Mouse (Mus musculus) B cell, adult 67 days (primary cell): ENCODE data around the gene Ebi3. TPM values are rescaled to one million over a fixed set of nuclear protein-coding genes. Genes with fewer than 3 reads are reported as not detected.

Experiments
- total RNA-seq, 2 experiments: library from RNA; stranded (reverse); gene quantifications; 4 replicates each; pipeline ENCODE4 v1.2.4; 2023

Gene Ebi3
- 10 to 100 TPM; 14.8 to 16.0 TPM for total RNA-seq

GRCm38 (mm10) chr17:55952447-55953027 lies at the start of gene Ebi3:
Gene Ebi3 (plus strand): TSS chr17:55952640.

GRCm38 (mm10) chr17:55949400-55949799 lies 3.0 kb upstream of the Ebi3 start, which contains the start of gene Zfp119b:
Gene Zfp119b (minus strand): TSS chr17:55949500.

GRCm38 (mm10) chr17:55958918-55959728 lies 6.7 kb downstream of the Ebi3 start, which contains the start of gene Yju2:
Gene Yju2 (plus strand): TSS chr17:55959099.

GRCm38 (mm10) chr17:55969966-55970891 lies 17.8 kb downstream of the Ebi3 start, which contains the start of gene Shd:
Gene Shd (plus strand): TSS chr17:55970467.

GRCm38 (mm10) chr17:55986030-55986961 lies 33.9 kb downstream of the Ebi3 start, which contains the start of gene Fsd1:
Gene Fsd1 (plus strand): TSS chr17:55986509.

GRCm38 (mm10) chr17:56005415-56006061 lies 53.1 kb downstream of the Ebi3 start, which contains the start of the genes Stap2 and Mpnd:
Gene Stap2 (minus strand): TSS chr17:56005584.
Gene Mpnd (plus strand): TSS chr17:56005711.

Other genes starting within 250 kb of the Ebi3 start
- gene Pot1b, start 240.0 kb upstream of the Ebi3 start, total RNA-seq: 10 to 100 TPM; 37.8 to 38.2 TPM
- gene Adgre4, start 202.7 kb upstream of the Ebi3 start, total RNA-seq: 1 to 10 TPM in 1 of 2 experiments, under 1 TPM in 1; 0.47 to 1.6 TPM
- 10 to 100 TPM; 10.6 to 15.7 TPM for gene Zfp119a, start 73.7 kb upstream of the Ebi3 start, total RNA-seq
- 10 to 100 TPM; 22.5 to 26.0 TPM for gene Zfp959, start 60.5 kb upstream of the Ebi3 start, total RNA-seq
- 1 to 10 TPM; 5.8 to 7.4 TPM for gene Zfp119b, start 3.1 kb upstream of the Ebi3 start, total RNA-seq
- gene Yju2, start 6.5 kb downstream of the Ebi3 start, total RNA-seq: 10 to 100 TPM; 50.3 to 58.0 TPM
- gene Shd, start 17.8 kb downstream of the Ebi3 start, total RNA-seq: 1 to 10 TPM; 1.6 to 5.1 TPM
- not detected for gene Fsd1, start 33.9 kb downstream of the Ebi3 start, total RNA-seq
- gene Stap2, start 52.9 kb downstream of the Ebi3 start, total RNA-seq: under 1 TPM; 0.44 to 0.50 TPM
- 10 to 100 TPM; 62.8 to 82.7 TPM for gene Mpnd, start 53.1 kb downstream of the Ebi3 start, total RNA-seq
- gene Sh3gl1, start 84.0 kb downstream of the Ebi3 start, total RNA-seq: 100 to 1,000 TPM in 1 of 2 experiments, 10 to 100 TPM in 1; 90.7 to 101 TPM
- 1 to 10 TPM; 2.9 to 3.3 TPM for gene Chaf1a, start 87.8 kb downstream of the Ebi3 start, total RNA-seq
- gene Ubxn6, start 122.4 kb downstream of the Ebi3 start, total RNA-seq: 10 to 100 TPM; 55.0 to 65.0 TPM
- 100 to 1,000 TPM; 121 to 127 TPM for gene Hdgfl2, start 127.0 kb downstream of the Ebi3 start, total RNA-seq
- gene Plin4, start 157.2 kb downstream of the Ebi3 start, total RNA-seq: not detected
- gene Plin5, start 165.0 kb downstream of the Ebi3 start, total RNA-seq: not detected
- gene Lrg1, start 169.4 kb downstream of the Ebi3 start, total RNA-seq: not detected
- under 1 TPM; 0.87 to 0.92 TPM for gene Sema6b, start 187.7 kb downstream of the Ebi3 start, total RNA-seq
- gene Tnfaip8l1, start 209.8 kb downstream of the Ebi3 start, total RNA-seq: under 1 TPM; 0.33 to 0.46 TPM
- gene Mydgf, start 231.3 kb downstream of the Ebi3 start, total RNA-seq: 10 to 100 TPM; 45.9 to 46.6 TPM